Mouse (Mus musculus): ENCODE data around the gene Vmn1r159. TPM values are rescaled to one million over a fixed set of nuclear protein-coding genes. Genes with fewer than 3 reads are reported as not detected.
"Not testable (repeated sequence)": the region's sequence is repeated elsewhere in the genome, so short reads cannot be mapped to it uniquely, and the experiment has no call there.

Vmn1r159 gene
- polyA plus RNA-seq (2015; fragmentation: Nextera tagmentation; extraction: Ambion mirVana): not detected in 2 replicates

DNA sequence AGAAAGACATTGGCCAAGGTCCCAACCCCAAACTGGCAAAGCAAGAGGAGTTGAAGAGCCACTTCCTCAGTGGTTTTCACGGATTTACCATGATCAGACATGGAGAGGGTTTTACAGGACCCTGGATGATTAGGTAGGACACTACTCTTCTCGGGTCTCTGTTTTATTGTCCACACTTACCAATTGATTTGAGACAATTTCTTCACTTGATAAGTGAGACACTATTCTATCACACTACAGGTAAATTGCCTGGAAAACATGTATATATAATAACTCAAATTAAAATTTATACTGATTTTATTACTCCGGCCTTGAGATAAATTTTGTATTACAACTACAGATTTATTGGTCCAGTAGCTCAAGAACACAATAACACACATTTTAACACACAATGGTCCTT, at the start of gene Vmn1r159:
Vmn1r159 (minus strand) TSS at position 101 of the 400 bp plus-strand sequence.
- H3K9ac ChIP-seq; H3K4me2 ChIP-seq; H3K27ac ChIP-seq; H3K4me1 ChIP-seq (replicated peaks); H3K9me3 ChIP-seq (replicated peaks); ATAC-seq (ENCODE audit: low read depth); H3K36me3 ChIP-seq; DNase-seq; H3K27me3 ChIP-seq; H3K4me3 ChIP-seq (replicated peaks): not testable (repeated sequence)
- WGBS (ENCODE audit: insufficient replicate concordance): 50% methylated on average over 3 of the region's 3 CpGs

DNA sequence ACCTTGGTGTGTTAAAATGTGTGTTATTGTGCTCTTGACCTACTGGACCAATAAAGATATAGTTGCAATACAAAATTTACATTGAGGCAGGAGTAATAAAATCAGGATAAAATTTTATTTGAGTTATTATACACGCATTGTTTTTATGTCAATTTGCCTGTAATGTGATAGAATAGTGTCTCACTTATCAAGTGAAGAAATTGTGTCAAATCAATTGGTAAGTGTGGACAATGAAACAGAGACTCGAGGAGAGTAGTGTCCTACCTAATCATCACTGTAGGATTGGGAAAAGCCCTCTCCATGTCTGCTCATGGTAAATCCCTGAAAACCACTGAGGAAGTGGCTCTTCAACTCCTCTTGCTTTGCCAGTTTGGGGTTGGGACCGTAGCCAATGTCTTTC, 27.5 kb upstream of the Vmn1r159 start, which contains the start of gene Vmn1r160:
Vmn1r160 (plus strand) TSS at position 301 of the 400 bp plus-strand sequence.
- ATAC-seq (ENCODE audit: low read depth); H3K4me1 ChIP-seq (replicated peaks); H3K9ac ChIP-seq; H3K27me3 ChIP-seq; DNase-seq; H3K4me3 ChIP-seq (replicated peaks); H3K27ac ChIP-seq; H3K9me3 ChIP-seq (replicated peaks); H3K36me3 ChIP-seq; H3K4me2 ChIP-seq: not testable (repeated sequence)
- WGBS (ENCODE audit: insufficient replicate concordance): 24% methylated on average over 1 of the region's 3 CpGs

Other genes with a start within 250 kb of the Vmn1r159 start
- not detected in 2 replicates for gene Vmn1r155, start 185.6 kb downstream of the Vmn1r159 start, polyA plus RNA-seq (2015; fragmentation: Nextera tagmentation; extraction: Ambion mirVana)
- gene Gm8693, start 151.3 kb downstream of the Vmn1r159 start, polyA plus RNA-seq (2015; fragmentation: Nextera tagmentation; extraction: Ambion mirVana): not detected in 2 replicates
- gene Gm4567, start 123.9 kb downstream of the Vmn1r159 start, polyA plus RNA-seq (2015; fragmentation: Nextera tagmentation; extraction: Ambion mirVana): not detected in 2 replicates
- not detected in 2 replicates for gene Vmn1r157, start 81.9 kb downstream of the Vmn1r159 start, polyA plus RNA-seq (2015; fragmentation: Nextera tagmentation; extraction: Ambion mirVana)
- gene Vmn1r158, start 52.8 kb downstream of the Vmn1r159 start, polyA plus RNA-seq (2015; fragmentation: Nextera tagmentation; extraction: Ambion mirVana): not detected in 2 replicates
- gene Vmn1r160, start 27.6 kb upstream of the Vmn1r159 start, polyA plus RNA-seq (2015; fragmentation: Nextera tagmentation; extraction: Ambion mirVana): not detected in 2 replicates
- not detected in 2 replicates for gene Gm4214, start 141.1 kb upstream of the Vmn1r159 start, polyA plus RNA-seq (2015; fragmentation: Nextera tagmentation; extraction: Ambion mirVana)
- not detected in 2 replicates for gene Gm4216, start 176.3 kb upstream of the Vmn1r159 start, polyA plus RNA-seq (2015; fragmentation: Nextera tagmentation; extraction: Ambion mirVana)
- not detected in 2 replicates for gene Vmn1r163, start 211.9 kb upstream of the Vmn1r159 start, polyA plus RNA-seq (2015; fragmentation: Nextera tagmentation; extraction: Ambion mirVana)
- not detected in 2 replicates for gene Gm8720, start 223.9 kb upstream of the Vmn1r159 start, polyA plus RNA-seq (2015; fragmentation: Nextera tagmentation; extraction: Ambion mirVana)

Data from liver, embryonic 13.5 days (tissue).